Mouse (Mus musculus) MEL (cell line): Measurements from ENCODE around the gene Sox6. TPM values are rescaled to one million over a fixed set of nuclear protein-coding genes. Genes with fewer than 3 reads are reported as not detected.

Experiments used
- DNase-seq: peaks from one replicate; pipeline ENCODE4 v3.0.0; 2011; ENCODE audit warnings: low read depth, low spot score
- H3K27ac ChIP-seq: 2 replicates; pipeline ENCODE4 v1.5.1; 2012; ENCODE audit warnings: low read depth, mild to moderate bottlenecking, control low read depth, low read length, moderate library complexity; ENCODE audit not compliant: control insufficient read depth
- H3K27me3 ChIP-seq, 2 experiments: fragments of 150-350 bp in 1 of 2; sonication (generic) in 1 of 2; 2 replicates each; pipeline ENCODE4 v1.6.1; 2012; ENCODE audit warnings: low read length in 2 of 2, mild to moderate bottlenecking in 2 of 2, improper control_type of control experiment in 1 of 2, moderate library complexity in 1 of 2; ENCODE audit not compliant: insufficient read depth in 2 of 2, control insufficient read depth in 1 of 2
- H3K36me3 ChIP-seq, 2 experiments: 2 replicates each; pipeline ENCODE4 v1.6.1; 2012 to 2014; ENCODE audit warnings: low read length in 2 of 2, improper control_type of control experiment in 1 of 2, inconsistent platforms in 1 of 2, mild to moderate bottlenecking in 1 of 2; ENCODE audit not compliant: insufficient read depth in 2 of 2, control insufficient read depth in 1 of 2
- H3K4me1 ChIP-seq, 2 experiments: fragments of 150-350 bp in 1 of 2; sonication (generic) in 1 of 2; 2 replicates each; pipeline ENCODE4 v1.6.1; 2012; ENCODE audit warnings: low read length in 2 of 2, improper control_type of control experiment in 1 of 2, mild to moderate bottlenecking in 1 of 2; ENCODE audit not compliant: insufficient read depth in 2 of 2, control insufficient read depth in 1 of 2
- H3K4me3 ChIP-seq, 2 experiments: fragments of 150-350 bp in 1 of 2; sonication (generic) in 1 of 2; 2 replicates each; pipeline ENCODE4 v1.5.1; 2012; ENCODE audit warnings: low read depth in 2 of 2, low read length in 2 of 2, mild to moderate bottlenecking in 2 of 2, moderate library complexity in 2 of 2, control low read depth in 1 of 2, improper control_type of control experiment in 1 of 2; ENCODE audit not compliant: control insufficient read depth in 1 of 2, insufficient read depth in 1 of 2
- H3K79me2 ChIP-seq: 2 replicates; pipeline ENCODE4 v1.6.1; 2012; ENCODE audit warnings: mild to moderate bottlenecking, low read length, moderate library complexity; ENCODE audit not compliant: control insufficient read depth, poor library complexity, insufficient read depth
- H3K9ac ChIP-seq: 2 replicates; pipeline ENCODE4 v1.6.1; 2012; ENCODE audit warnings: low read depth, mild to moderate bottlenecking, control low read depth, low read length, moderate library complexity; ENCODE audit not compliant: control insufficient read depth, poor library complexity, severe bottlenecking
- H3K9me3 ChIP-seq: fragments of 150-350 bp; sonication (generic); replicated peaks from 2 replicates; pipeline ENCODE4 v1.6.1; 2012; ENCODE audit warnings: mild to moderate bottlenecking, low read length, improper control_type of control experiment, moderate library complexity; ENCODE audit not compliant: insufficient read depth
- BHLHE40 ChIP-seq: IDR thresholded peaks from 2 replicates; pipeline ENCODE4 v1.6.1; 2012; ENCODE audit warnings: low read depth, mild to moderate bottlenecking, inconsistent platforms, low read length, improper control_type of control experiment, borderline replicate concordance
- CHD1 ChIP-seq: IDR thresholded peaks from 2 replicates; pipeline ENCODE4 v1.6.1; 2012; ENCODE audit warnings: low read depth, mild to moderate bottlenecking, inconsistent platforms, low read length, improper control_type of control experiment
- CHD2 ChIP-seq: IDR thresholded peaks from 2 replicates; pipeline ENCODE4 v1.6.1; 2011; ENCODE audit warnings: low read length, improper control_type of control experiment
- CTCF ChIP-seq, 3 experiments: IDR thresholded peaks in 2 of 3; conservative IDR thresholded peaks in 1 of 3; 2 replicates each; pipeline ENCODE4 v1.5.1; 2011 to 2012; ENCODE audit warnings: low read length in 3 of 3, low read depth in 2 of 3, mild to moderate bottlenecking in 2 of 3, improper control_type of control experiment in 1 of 3, inconsistent platforms in 1 of 3, mixed read lengths in 1 of 3, moderate library complexity in 1 of 3; ENCODE audit not compliant: control insufficient read depth in 1 of 3, insufficient read depth in 1 of 3, poor library complexity in 1 of 3, severe bottlenecking in 1 of 3
- E2F4 ChIP-seq: IDR thresholded peaks from 2 replicates; pipeline ENCODE4 v1.6.1; 2011; ENCODE audit warnings: low read depth, low read length, improper control_type of control experiment, borderline replicate concordance
- ELF1 ChIP-seq: IDR thresholded peaks from 2 replicates; pipeline ENCODE4 v1.6.1; 2014; ENCODE audit warnings: low read depth, mild to moderate bottlenecking, inconsistent platforms, low read length, improper control_type of control experiment, moderate library complexity
- ETS1 ChIP-seq: IDR thresholded peaks from 2 replicates; pipeline ENCODE4 v1.6.1; 2012; ENCODE audit warnings: low read depth, mild to moderate bottlenecking, inconsistent platforms, low read length, improper control_type of control experiment, moderate library complexity
- GABPA ChIP-seq: IDR thresholded peaks from 2 replicates; pipeline ENCODE4 v1.6.1; 2012; ENCODE audit warnings: low read depth, mild to moderate bottlenecking, inconsistent platforms, low read length, improper control_type of control experiment, moderate library complexity
- HCFC1 ChIP-seq: IDR thresholded peaks from 2 replicates; pipeline ENCODE4 v1.6.1; 2012; ENCODE audit warnings: low read depth, mild to moderate bottlenecking, inconsistent platforms, low read length, improper control_type of control experiment, moderate library complexity
- JUND ChIP-seq: IDR thresholded peaks from 2 replicates; pipeline ENCODE4 v1.6.1; 2011; ENCODE audit warnings: low read depth, mild to moderate bottlenecking, improper control_type of control experiment, low read length
- KAT2A ChIP-seq: conservative IDR thresholded peaks from 2 replicates; pipeline ENCODE4 v1.6.1; 2012; ENCODE audit warnings: low read depth, low read length, improper control_type of control experiment, inconsistent platforms
- MAFK ChIP-seq: IDR thresholded peaks from 2 replicates; pipeline ENCODE4 v1.6.1; 2011; ENCODE audit warnings: low read depth, mild to moderate bottlenecking, low read length, improper control_type of control experiment, borderline replicate concordance
- MAX ChIP-seq: IDR thresholded peaks from 2 replicates; pipeline ENCODE4 v1.6.1; 2011; ENCODE audit warnings: low read length, improper control_type of control experiment
- MAZ ChIP-seq: IDR thresholded peaks from 2 replicates; pipeline ENCODE4 v1.6.1; 2012; ENCODE audit warnings: low read depth, mild to moderate bottlenecking, inconsistent platforms, low read length, improper control_type of control experiment
- MEF2A ChIP-seq: IDR thresholded peaks from 2 replicates; pipeline ENCODE4 v1.6.1; 2014; ENCODE audit warnings: low read depth, mild to moderate bottlenecking, inconsistent platforms, low read length, improper control_type of control experiment; ENCODE audit not compliant: poor library complexity, insufficient replicate concordance, severe bottlenecking; ENCODE audit errors: extremely low read depth
- MYB ChIP-seq: IDR thresholded peaks from 2 replicates; pipeline ENCODE4 v1.6.1; 2011; ENCODE audit warnings: mild to moderate bottlenecking, low read depth, low read length, improper control_type of control experiment
- NELFE ChIP-seq: IDR thresholded peaks from 2 replicates; pipeline ENCODE4 v1.6.1; 2011; ENCODE audit warnings: low read depth, low read length, improper control_type of control experiment
- POLR2AphosphoS5 ChIP-seq: IDR thresholded peaks from 2 replicates; pipeline ENCODE4 v1.6.1; 2012; ENCODE audit warnings: low read depth, borderline replicate concordance, mild to moderate bottlenecking, inconsistent platforms, low read length, moderate library complexity, mixed read lengths
- RAD21 ChIP-seq: IDR thresholded peaks from 2 replicates; pipeline ENCODE4 v1.6.1; 2011; ENCODE audit warnings: mild to moderate bottlenecking, low read depth, low read length, improper control_type of control experiment
- RCOR1 ChIP-seq: IDR thresholded peaks from 2 replicates; pipeline ENCODE4 v1.6.1; 2012; ENCODE audit warnings: low read depth, mild to moderate bottlenecking, inconsistent platforms, low read length, improper control_type of control experiment
- SIN3A ChIP-seq: IDR thresholded peaks from 2 replicates; pipeline ENCODE4 v1.6.1; 2012; ENCODE audit warnings: low read length, improper control_type of control experiment, inconsistent platforms
- SMC3 ChIP-seq: IDR thresholded peaks from 2 replicates; pipeline ENCODE4 v1.6.1; 2011; ENCODE audit warnings: low read depth, low read length, improper control_type of control experiment
- TBP ChIP-seq: IDR thresholded peaks from 2 replicates; pipeline ENCODE4 v1.8.0; 2011; ENCODE audit warnings: low read depth, low read length, improper control_type of control experiment
- TCF12 ChIP-seq: IDR thresholded peaks from 2 replicates; pipeline ENCODE4 v1.6.1; 2014; ENCODE audit warnings: low read depth, mild to moderate bottlenecking, inconsistent platforms, low read length, improper control_type of control experiment, moderate library complexity
- UBTF ChIP-seq: IDR thresholded peaks from 2 replicates; pipeline ENCODE4 v1.6.1; 2012; ENCODE audit warnings: low read depth, mild to moderate bottlenecking, inconsistent platforms, low read length, improper control_type of control experiment, moderate library complexity, borderline replicate concordance; ENCODE audit not compliant: insufficient read depth
- USF1 ChIP-seq: IDR thresholded peaks from 2 replicates; pipeline ENCODE4 v1.6.1; 2014; ENCODE audit warnings: low read depth, mild to moderate bottlenecking, inconsistent platforms, low read length, improper control_type of control experiment, moderate library complexity
- USF2 ChIP-seq, 2 experiments: IDR thresholded peaks; 2 replicates each; pipeline ENCODE4 v1.6.1; 2011 to 2012; ENCODE audit warnings: improper control_type of control experiment in 2 of 2, low read length in 2 of 2, borderline replicate concordance in 1 of 2, inconsistent platforms in 1 of 2, low read depth in 1 of 2, mild to moderate bottlenecking in 1 of 2; ENCODE audit not compliant: insufficient read depth in 1 of 2
- ZC3H11A ChIP-seq: IDR thresholded peaks from 2 replicates; pipeline ENCODE4 v1.6.1; 2012; ENCODE audit warnings: low read depth, mild to moderate bottlenecking, inconsistent platforms, low read length, improper control_type of control experiment
- ZMIZ1 ChIP-seq: IDR thresholded peaks from 2 replicates; pipeline ENCODE4 v1.6.1; 2012; ENCODE audit warnings: low read depth, mild to moderate bottlenecking, inconsistent platforms, low read length, improper control_type of control experiment, moderate library complexity
- polyA plus RNA-seq, 2 experiments: library from polyadenylated mRNA; stranded (reverse) in 1 of 2; unstranded in 1 of 2; fragments of >175 nt in 1 of 2; fragments of >200 nt in 1 of 2; gene quantifications; 2 replicates each; pipeline versions ENCODE4 v1.2.1 to v1.2.4; 2012; ENCODE audit warnings: low replicate concordance in 2 of 2, low read depth in 1 of 2; ENCODE audit not compliant: insufficient read length in 2 of 2, insufficient read depth in 1 of 2, missing spikeins in 1 of 2
- total RNA-seq: library from RNA; depleted of rRNA; stranded (reverse); fragments of 300-350 nt; gene quantifications from 2 replicates; pipeline ENCODE4 v1.2.3, GENCODE M21; 2012

The Sox6 gene
- total and polyA plus RNA-seq, 3 experiments: 2.6 to 4.6 TPM; not detected in 1

DNA sequence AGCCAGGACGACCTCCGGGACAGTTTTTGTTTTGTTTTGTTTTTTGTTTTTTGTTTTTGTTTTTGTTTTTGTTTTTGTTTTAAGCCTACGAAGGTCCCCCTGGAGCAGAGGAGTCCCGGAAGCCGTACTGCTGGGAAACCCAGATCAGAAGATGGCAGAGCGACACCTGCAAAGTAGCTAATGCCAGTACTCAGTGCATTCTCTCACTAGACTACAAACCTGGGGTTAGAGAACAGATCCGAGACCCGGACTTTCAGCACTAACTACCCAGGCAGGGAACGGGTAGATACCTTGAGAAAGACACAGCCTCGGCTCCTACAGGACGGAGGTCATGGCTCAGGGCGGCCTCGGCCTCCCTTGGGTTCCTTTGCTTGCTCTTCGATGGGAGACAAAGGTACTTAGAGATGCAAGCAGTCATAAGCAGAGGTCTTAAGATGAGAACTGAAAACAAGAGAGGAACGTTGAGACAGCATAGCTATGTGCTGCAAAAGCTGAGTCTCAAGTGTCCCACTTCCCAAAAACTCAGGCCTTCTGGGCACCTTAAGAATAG, 1.9 kb upstream of the Sox6 start:
- H3K36me3 ChIP-seq: no peaks in the 10 kb centered on the region
- no peak for TF ChIP-seq GABPA
- no peaks in the 10 kb centered on the region for H3K79me2 ChIP-seq
- H3K4me3 ChIP-seq: no peak overlapping the region
- peaks cover 4 to 10% of the 10 kb centered on the region in 2 experiments for H3K27me3 ChIP-seq
- DNase-seq: peak; percentile 5
- no peaks in the 10 kb centered on the region for H3K9me3 ChIP-seq
- no peak overlapping the region for H3K9ac ChIP-seq
- H3K4me1 ChIP-seq: no peaks in the 10 kb centered on the region
- no peak overlapping the region for H3K27ac ChIP-seq

DNA sequence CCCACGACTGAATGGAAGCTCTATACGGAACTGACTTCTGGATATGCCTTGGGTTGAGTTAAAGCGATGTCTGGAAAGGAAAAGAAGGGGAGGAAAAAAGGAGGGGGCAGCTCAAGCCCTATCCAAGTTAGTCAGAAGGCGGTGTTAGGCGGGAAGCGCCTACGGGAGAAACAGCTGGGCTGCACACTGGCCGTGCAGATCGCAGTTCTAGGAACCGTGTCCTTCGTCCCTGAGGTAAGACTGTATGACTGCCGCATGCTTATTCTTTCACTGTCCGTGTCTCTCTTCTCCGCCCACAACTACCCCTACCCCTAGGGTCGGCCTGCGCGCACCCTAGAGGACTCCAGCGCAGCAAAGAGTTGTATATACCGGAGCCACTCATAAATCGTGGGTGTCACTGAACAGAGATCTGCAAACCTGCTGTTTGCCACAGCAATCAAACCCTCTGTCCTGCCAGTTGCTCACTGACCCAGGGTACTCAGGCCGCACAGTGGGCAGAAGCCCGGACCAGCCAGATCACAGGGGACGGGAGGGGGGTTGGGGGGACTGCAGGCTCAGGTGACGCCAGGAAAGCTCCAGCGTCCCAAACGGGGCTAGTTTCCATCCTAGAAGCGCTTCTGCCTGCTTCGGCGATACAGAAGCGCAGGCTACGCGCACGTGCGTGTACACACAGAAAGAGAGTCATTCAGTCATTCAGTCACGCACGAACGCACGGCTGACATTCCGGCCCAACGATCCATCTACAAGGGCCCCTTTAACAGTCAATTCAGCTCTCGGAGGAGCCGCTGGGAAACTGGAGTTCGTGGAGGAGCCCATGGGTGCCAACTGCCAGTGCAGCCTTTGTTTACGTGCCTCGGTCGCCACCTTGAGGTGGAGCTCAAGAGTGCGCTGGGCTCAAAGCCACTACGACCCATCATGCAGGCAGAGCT, 1.2 kb upstream of the Sox6 start:
- Histone ChIP-seq H3K27me3 (peaks cover 3 to 10% of the 10 kb centered on the region in 2 experiments), H3K79me2 (no peaks in the 10 kb centered on the region), H3K9me3 (no peaks in the 10 kb centered on the region), H3K4me3 (peak overlapping the region; percentile 64 to 71), H3K27ac (no peak overlapping the region), H3K4me1 (no peaks in the 10 kb centered on the region), H3K9ac (peak overlapping the region; percentile 37), H3K36me3 (no peaks in the 10 kb centered on the region)
- DNase-seq: peak; percentile 84
- peak; percentile 96 for TF ChIP-seq RAD21
- no peak for TF ChIP-seq HCFC1
- no peak for TF ChIP-seq MAZ
- TF ChIP-seq ZC3H11A: peak; percentile 88
- TF ChIP-seq TBP: no peak
- peak; percentile 88 for TF ChIP-seq SMC3
- TF ChIP-seq POLR2AphosphoS5: no peak
- peak; percentile 16; the same call in 1 of the 2 replicates for TF ChIP-seq SIN3A
- no peak for TF ChIP-seq GABPA
- TF ChIP-seq CTCF (IDR thresholded peaks at IDR 0.05 in 2 of 3, conservative IDR thresholded peaks at IDR 0.05 in 1 of 3; ENCODE audit: control insufficient read depth in 1 of 3, insufficient read depth in 1 of 3, low read depth in 2 of 3, low read length in 3 of 3, poor library complexity in 1 of 3, severe bottlenecking in 1 of 3): peak; percentile 77 to 94 (median 88)
- TF ChIP-seq NELFE: no peak
- TF ChIP-seq ETS1: no peak
- no peak for TF ChIP-seq USF2 (IDR thresholded peaks at IDR 0.05; ENCODE audit: borderline replicate concordance in 1 of 2, insufficient read depth in 1 of 2, low read depth in 1 of 2, low read length in 2 of 2)
- no peak for TF ChIP-seq ELF1
- TF ChIP-seq RCOR1: no peak
- TF ChIP-seq MAX: no peak
- TF ChIP-seq UBTF: no peak
- TF ChIP-seq CHD2: no peak
- no peak; the same call in 1 of the 2 replicates for TF ChIP-seq BHLHE40
- no peak for TF ChIP-seq KAT2A
- no peak for TF ChIP-seq E2F4
- TF ChIP-seq MYB: no peak
- TF ChIP-seq MEF2A: no peak
- no peak for TF ChIP-seq JUND
- no peak for TF ChIP-seq TCF12
- TF ChIP-seq MAFK: no peak
- TF ChIP-seq CHD1: no peak
- TF ChIP-seq USF1: no peak
- TF ChIP-seq ZMIZ1: no peak
